Mouse (Mus musculus): ENCODE results near the gene Pms2.

Pms2 gene

GRCm38 (mm10) chr5:143924781-143925452 is 15.2 kb downstream of the Pms2 start:
- no peak for TF ChIP-seq GATA4 (IDR thresholded peaks at IDR 0.05; ENCODE audit: insufficient replicate concordance, low read length)

DNA sequence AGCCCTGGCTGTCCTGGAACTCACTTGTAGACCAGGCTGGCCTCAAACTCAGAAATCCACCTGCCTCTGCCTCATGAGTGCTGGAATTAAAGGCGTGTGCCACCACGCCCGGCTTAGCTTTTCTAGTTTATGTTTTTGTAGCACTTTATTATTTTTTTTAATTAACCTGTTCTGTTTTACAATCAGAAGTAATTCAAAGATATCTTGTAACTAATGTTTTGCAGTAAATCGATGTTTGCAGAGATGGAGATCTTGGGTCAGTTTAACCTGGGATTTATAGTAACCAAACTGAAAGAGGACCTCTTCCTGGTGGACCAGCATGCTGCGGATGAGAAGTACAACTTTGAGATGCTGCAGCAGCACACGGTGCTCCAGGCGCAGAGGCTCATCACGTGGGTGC is 18.1 kb downstream of the Pms2 start, which contains the start of gene Gm42421:
Gm42421 (plus strand) TSS at position 301 of the 400 bp plus-strand sequence.
- TF ChIP-seq GATA4 (IDR thresholded peaks at IDR 0.05; ENCODE audit: insufficient replicate concordance, low read length) = no peak

DNA sequence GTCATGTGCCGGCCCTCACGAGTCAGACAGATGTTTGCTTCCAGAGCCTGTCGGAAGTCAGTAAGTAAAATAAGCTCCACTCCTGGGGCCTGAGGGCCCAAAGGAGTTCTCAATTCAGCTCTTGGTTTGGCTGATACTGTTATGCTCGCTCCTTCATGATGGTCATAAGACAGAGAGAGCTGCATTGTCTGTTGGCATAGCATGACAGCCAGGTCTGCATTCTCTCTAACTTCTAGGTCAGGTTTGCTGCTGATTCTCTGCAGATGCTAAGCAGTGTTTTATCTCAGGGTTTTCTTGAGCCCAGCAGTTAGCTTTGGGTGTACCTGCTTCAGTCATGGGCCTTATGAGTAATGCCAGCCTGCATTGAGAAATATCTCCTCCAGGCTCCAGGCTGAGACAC is 19.5 kb downstream of the Pms2 start:
- TF ChIP-seq GATA4 (IDR thresholded peaks at IDR 0.05; ENCODE audit: insufficient replicate concordance, low read length) = no peak

GRCm38 (mm10) chr5:143930656-143931055 is 20.9 kb downstream of the Pms2 start:
- TF ChIP-seq GATA4 (IDR thresholded peaks at IDR 0.05; ENCODE audit: insufficient replicate concordance, low read length) = no peak

- TF ChIP-seq GATA4 (IDR thresholded peaks at IDR 0.05; ENCODE audit: insufficient replicate concordance, low read length) = no peak
These were observed 22.3 kb downstream of the Pms2 start for GRCm38 (mm10) chr5:143931863-143932580.

GRCm38 (mm10) chr5:143932831-143933230 is 23.1 kb downstream of the Pms2 start, which contains the start of gene Rsph10b:
Rsph10b (plus strand) TSS chr5:143933035.
- TF ChIP-seq GATA4 (IDR thresholded peaks at IDR 0.05; ENCODE audit: insufficient replicate concordance, low read length) = no peak

DNA sequence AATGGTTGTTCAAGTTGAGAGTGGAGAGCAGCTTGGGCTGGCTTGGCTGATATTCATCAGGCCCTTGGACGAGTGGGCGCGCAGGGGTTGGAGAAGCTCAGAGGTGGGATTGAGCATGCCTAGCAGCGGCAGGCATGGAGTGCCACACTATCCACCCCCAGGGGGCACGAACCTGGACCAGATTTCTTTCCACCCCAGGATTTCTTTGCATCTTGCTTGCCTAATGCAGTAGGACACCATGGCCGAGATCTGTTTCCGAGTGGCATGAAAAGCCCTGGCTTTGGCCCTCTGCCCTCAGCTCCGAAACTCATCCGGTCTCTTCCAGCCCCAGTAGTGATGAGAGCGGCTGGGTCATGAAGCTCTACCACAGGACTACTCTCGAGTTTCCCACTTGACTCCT is 23.6 kb downstream of the Pms2 start:
- TF ChIP-seq GATA4 (IDR thresholded peaks at IDR 0.05; ENCODE audit: insufficient replicate concordance, low read length) = no peak

DNA sequence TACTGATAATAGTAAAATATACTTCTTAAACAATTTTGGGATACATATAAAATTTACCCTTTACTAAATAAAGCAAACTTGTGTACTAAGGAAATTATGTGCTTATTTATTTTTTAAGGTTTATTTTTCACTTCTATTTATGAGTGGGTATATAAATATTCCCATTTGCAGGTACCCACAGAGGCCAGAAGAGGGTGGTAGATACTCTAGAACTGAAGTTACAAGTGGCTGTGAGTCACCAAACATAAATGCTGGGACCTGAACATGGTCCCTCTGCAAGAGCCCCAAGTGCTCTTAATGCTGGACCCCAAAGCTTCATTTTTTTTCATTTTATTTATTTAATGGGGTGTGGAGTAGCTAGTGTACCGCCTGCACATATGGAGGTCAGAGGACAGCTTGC is 24.1 kb downstream of the Pms2 start:
- TF ChIP-seq GATA4 (IDR thresholded peaks at IDR 0.05; ENCODE audit: insufficient replicate concordance, low read length) = no peak

DNA sequence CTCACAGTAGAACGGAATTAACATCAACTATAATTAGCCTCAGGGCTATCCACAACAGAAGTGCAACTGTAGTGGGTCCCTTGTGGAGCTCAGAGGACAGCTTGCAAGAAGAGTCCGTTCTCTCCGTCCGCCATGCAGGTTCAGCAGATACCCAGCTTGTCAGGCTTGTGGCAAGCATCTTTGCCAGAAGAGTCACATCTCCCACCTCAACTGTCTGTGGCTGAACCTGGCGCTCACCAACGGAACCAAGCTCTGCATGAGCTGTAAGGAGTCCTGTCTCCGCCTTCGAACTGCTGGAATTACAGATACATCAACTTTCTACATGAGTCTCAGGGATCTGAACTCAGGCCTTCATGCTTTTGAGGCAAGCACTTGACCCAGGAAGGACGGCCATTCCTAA is 26.4 kb downstream of the Pms2 start:
- no peak for TF ChIP-seq GATA4 (IDR thresholded peaks at IDR 0.05; ENCODE audit: insufficient replicate concordance, low read length)

GRCm38 (mm10) chr5:143941588-143941987 is 31.8 kb downstream of the Pms2 start:
- no peak for TF ChIP-seq GATA4 (IDR thresholded peaks at IDR 0.05; ENCODE audit: insufficient replicate concordance, low read length)

DNA sequence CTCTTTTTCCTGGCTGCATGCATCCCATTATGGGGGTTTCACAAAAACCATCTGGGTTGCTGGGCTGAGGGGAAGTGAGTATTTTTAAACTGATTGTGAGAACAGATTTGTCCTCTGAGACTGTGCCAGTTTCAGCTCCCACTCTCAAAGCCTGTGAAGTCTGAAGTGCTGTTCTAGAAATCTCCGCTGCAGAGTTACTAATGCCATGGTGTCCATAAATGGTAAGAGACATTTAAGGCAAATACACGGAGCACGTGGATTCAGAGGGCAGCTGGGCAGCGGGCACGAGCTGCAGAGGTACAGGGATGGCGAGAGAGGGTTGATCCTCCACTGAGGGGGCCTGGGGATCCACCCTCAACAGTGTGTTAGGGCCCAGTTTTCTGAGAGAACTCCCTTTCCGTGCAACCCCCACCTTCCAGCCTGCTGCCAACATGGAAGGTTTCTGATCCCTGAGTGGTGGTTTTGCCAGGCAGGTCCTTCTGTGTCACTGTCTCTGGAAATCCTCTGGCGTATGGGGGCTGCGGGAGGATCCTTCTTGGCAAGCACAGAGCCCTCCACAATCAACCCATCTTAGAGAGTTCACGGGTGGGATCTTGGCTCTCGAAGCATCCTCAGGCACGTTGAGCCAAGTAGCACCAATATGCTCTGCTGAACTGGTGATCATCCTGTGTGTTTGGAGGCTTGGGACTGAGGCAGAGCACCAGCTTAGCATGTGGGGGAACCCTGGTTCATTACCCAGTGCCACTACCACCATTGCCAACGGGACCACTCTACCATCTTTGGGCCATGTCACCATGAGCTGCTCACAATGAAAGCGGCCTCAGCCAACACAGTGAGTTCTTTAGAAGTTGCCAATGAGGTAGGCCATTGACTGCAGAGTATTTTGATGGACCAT is 33.7 kb downstream of the Pms2 start:
- TF ChIP-seq GATA4 (IDR thresholded peaks at IDR 0.05; ENCODE audit: insufficient replicate concordance, low read length) = no peak

DNA sequence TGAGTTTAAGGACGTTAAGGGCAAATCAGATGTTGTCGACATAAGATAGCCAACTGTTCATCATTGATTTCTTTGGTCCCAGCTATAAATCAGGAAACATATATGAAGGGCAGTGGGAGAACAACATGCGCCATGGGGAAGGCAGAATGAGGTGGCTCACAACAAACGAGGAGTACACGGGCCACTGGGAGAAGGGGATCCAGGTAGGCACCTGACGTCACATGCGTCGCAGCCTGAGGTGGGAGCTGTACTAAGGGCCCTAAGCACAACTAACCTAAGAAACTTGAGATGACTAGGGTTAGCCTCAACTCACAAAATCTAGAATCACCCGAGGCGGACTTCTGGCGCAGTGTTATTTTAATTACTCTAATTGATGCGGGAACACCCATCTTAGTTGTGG is 38.6 kb downstream of the Pms2 start:
- TF ChIP-seq GATA4 (IDR thresholded peaks at IDR 0.05; ENCODE audit: insufficient replicate concordance, low read length) = no peak

GRCm38 (mm10) chr5:143950016-143950415 is 40.3 kb downstream of the Pms2 start:
- no peak for TF ChIP-seq GATA4 (IDR thresholded peaks at IDR 0.05; ENCODE audit: insufficient replicate concordance, low read length)

DNA sequence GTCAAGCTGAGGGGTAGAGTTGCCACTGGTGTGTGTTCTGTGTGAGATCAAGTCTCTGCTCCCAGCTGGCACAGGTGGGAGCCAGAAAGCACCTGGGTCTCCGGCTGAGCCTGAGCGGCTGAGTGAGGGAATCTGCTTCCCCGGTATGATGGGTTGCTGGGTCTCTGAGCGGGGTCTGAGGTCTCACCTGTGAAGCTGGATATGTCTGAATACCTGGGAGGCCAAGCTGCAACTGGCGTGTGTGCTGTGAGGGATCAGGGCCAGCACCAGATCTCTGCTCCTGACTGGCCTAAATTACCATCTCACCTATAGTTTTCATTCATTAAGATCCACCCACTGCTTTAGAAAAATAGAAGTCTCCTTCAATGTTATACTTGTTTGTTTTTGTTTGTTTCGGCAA is 47.3 kb downstream of the Pms2 start:
- no peak for TF ChIP-seq GATA4 (IDR thresholded peaks at IDR 0.05; ENCODE audit: insufficient replicate concordance, low read length)

DNA sequence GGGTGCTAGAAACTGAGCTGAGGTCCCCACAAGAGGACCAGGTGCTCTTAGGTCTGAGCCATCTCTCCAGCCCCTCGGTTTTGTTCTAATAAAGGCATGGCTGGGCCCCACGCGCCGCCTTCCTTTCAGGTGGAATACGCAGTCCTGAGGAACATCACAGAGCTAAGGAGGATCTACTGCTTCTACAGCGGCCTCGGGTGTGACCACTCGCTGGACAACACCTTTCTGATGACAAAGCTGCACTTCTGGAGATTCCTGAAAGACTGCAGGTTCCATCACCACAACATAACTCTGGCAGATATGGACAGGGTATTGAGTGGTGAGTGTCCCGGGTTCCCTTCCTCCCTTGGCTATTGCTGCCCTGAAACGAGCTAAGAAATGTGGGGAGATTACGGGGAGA is 49.8 kb downstream of the Pms2 start:
- no peak for TF ChIP-seq GATA4 (IDR thresholded peaks at IDR 0.05; ENCODE audit: insufficient replicate concordance, low read length)

- TF ChIP-seq GATA4 (IDR thresholded peaks at IDR 0.05; ENCODE audit: insufficient replicate concordance, low read length) = no peak
These were observed 51.4 kb downstream of the Pms2 start for GRCm38 (mm10) chr5:143961176-143961575.

Measured in liver, adult (tissue).